Mouse (Mus musculus): ENCODE measurements around the gene Bdh1. TPM values are rescaled to one million over a fixed set of nuclear protein-coding genes. Genes with fewer than 3 reads are reported as not detected.
A peak's percentile ranks its signal among the peaks of the same experiment; 100 is the strongest.

The Bdh1 gene
- polyA plus RNA-seq, 1 experiment from 2014 or later: 132 TPM

DNA sequence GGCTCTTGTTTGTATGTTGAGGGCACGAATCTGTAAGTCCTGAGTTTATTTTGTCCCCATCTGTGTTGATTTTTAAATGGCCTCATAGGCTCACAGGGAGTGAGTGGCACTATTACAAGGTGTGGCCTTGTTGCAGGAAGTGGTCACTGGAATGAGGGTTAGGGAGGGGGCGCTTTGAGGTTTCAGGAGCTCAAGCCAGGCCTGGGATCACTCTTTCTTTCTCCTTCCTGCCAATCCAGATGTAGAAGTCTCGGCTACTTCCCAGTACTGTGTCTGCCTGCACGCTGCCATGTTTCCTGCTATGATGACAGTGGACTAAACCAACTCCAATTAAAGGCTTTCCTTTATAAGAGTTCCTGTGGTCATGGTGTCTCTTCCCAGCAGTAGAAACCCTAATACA is 76.3 kb downstream of the Bdh1 start:
- Histone ChIP-seq H3K9ac (replicated peaks) (no peak overlapping the region), H3K9me3 (no peaks in the 10 kb centered on the region), H3K27me3 (no peaks in the 10 kb centered on the region), H3K27ac (replicated peaks) (peak overlapping the region; percentile 98), H3K36me3 (no peaks in the 10 kb centered on the region), H3K4me3 (no peak overlapping the region), H3K4me2 (replicated peaks) (no peak overlapping the region), H3K4me1 (peaks cover 50% of the 10 kb centered on the region)
- 87% methylated on average over 4 of the region's 4 CpGs for WGBS
- ATAC-seq (replicated peaks): no peak

DNA sequence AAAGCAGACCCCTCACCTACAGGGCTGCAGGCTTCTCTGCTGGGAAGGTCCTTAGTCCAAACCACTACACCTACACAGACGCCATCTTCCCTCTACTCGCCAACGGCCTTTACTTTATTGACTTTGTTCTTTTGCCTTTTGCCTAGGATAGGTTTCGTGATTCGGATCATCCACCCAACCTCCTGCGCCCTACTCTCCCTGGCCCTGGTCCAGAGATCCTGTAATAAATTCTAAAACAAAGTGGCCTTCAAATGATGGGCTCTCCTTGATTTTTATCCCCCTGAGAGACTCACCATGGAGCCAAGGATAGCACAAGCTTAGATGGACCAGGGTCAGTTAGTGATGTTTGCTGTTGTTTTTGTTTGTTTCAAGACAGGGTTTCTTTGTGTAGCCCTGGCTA is 76.9 kb downstream of the Bdh1 start:
- no peaks in the 10 kb centered on the region for H3K27me3 ChIP-seq
- peak overlapping the region; percentile 98 for H3K27ac ChIP-seq (replicated peaks)
- no peaks in the 10 kb centered on the region for H3K36me3 ChIP-seq
- no peak overlapping the region for H3K9ac ChIP-seq (replicated peaks)
- 89% methylated on average over 6 of the region's 6 CpGs for WGBS
- ATAC-seq (replicated peaks): no peak
- no peak overlapping the region for H3K4me2 ChIP-seq (replicated peaks)
- no peak overlapping the region for H3K4me3 ChIP-seq
- peaks cover 46% of the 10 kb centered on the region for H3K4me1 ChIP-seq
- H3K9me3 ChIP-seq: no peaks in the 10 kb centered on the region

DNA sequence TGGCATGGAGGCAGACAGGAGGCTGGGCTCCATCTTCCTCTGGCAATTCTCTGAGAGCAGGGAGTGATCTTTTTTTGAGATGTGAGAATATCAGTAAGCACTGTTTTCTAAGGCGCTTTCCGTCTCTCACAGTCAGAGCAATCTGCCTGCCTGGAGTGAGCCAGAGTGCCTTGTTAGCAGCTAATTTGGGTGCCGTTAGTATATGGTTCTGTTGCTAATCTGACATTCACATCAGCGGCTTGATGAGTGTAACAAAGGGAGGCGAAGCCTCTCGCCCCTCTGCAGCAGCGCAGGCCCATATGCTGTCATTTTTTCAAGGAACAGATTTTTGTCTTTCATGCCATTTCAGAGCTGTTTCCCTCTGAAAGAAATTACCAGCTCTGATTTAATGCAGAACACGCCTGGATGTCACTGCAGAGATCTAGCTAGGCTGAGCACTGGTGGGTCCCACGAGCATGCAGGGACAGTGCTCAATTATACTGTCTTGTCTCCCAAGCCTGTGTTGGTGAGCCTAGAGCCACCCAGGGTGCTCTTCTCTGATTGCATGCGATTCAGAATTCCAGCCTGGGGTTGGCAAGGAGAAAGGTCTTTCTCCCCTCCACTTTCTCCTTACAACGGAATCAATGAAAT is 77.7 kb downstream of the Bdh1 start:
- H3K4me2 ChIP-seq (replicated peaks): no peak overlapping the region
- H3K9me3 ChIP-seq: no peaks in the 10 kb centered on the region
- H3K27me3 ChIP-seq: no peaks in the 10 kb centered on the region
- peak overlapping the region; percentile 98 for H3K27ac ChIP-seq (replicated peaks)
- H3K36me3 ChIP-seq: no peaks in the 10 kb centered on the region
- peaks cover 46% of the 10 kb centered on the region for H3K4me1 ChIP-seq
- no peak overlapping the region for H3K4me3 ChIP-seq
- peak; percentile 91 for ATAC-seq (replicated peaks)
- H3K9ac ChIP-seq (replicated peaks): peak overlapping the region; percentile 12; the same call in 1 of the 2 replicates
- 25% methylated on average over 11 of the region's 11 CpGs for WGBS

DNA sequence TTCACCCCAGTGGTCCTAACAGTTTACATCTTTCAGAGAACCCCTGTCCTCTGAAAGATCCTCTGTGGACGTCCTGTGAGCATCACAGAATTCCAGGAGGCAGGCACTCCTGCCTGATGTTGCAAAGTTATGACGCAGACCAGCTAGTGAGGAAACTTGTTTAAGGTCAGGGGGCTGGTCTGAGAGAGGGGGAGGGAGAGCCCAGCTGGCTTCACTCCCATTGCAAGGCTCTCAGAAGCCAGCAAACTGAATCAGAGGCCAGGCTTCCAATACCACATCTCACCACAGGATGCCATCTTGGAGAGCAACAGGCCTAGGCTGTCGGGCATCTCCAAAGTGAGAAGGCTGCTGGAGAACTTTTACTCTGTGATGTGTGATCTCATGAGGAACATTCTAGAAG is 78.5 kb downstream of the Bdh1 start:
- Histone ChIP-seq H3K4me2 (replicated peaks) (no peak overlapping the region), H3K36me3 (no peaks in the 10 kb centered on the region), H3K4me3 (no peak overlapping the region), H3K27ac (replicated peaks) (peak overlapping the region; percentile 98), H3K9ac (replicated peaks) (no peak overlapping the region), H3K9me3 (no peaks in the 10 kb centered on the region), H3K27me3 (no peaks in the 10 kb centered on the region), H3K4me1 (peaks cover 46% of the 10 kb centered on the region)
- WGBS: 74% methylated on average over 3 of the region's 3 CpGs
- no peak for ATAC-seq (replicated peaks)

DNA sequence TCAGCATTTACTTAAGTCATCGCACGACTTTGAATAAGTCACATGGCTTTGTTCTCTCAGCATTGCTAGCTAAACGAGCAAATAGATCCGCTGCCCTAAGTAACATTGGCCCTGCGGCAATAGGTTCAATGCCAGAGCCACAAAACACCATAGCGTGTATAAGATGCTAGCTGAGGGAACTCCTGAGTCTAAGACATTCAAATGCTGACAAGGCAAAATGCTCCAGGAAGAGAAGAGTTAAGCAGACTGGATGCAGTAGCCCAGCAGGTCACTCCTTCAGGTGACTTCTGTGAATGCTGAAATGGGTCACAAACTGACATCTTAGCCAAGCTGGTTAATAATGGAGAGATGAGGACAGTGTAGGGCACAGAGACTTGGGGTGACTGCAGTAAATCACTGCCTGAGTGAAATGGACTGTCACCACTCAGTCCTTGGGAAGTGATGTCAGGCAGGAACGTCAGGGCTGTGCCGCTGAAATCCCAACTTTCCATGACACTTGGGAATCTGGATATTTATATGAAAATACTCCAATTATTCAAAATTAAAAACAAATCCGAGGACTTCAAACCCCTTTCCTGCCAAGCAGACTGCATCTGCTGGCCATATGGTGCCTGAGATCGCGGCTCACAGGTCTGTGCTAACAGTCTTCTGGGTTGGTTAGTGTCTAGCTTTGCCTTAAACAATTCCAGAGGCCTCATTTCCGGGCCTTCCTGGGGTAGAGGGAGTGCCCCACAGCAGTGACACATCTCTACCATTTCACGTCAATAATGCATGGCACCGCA is 79.1 kb downstream of the Bdh1 start:
- Histone ChIP-seq H3K4me3 (no peak overlapping the region), H3K4me1 (peaks cover 46% of the 10 kb centered on the region), H3K9me3 (no peaks in the 10 kb centered on the region), H3K4me2 (replicated peaks) (no peak overlapping the region), H3K27ac (replicated peaks) (peak overlapping the region; percentile 98), H3K27me3 (no peaks in the 10 kb centered on the region), H3K9ac (replicated peaks) (no peak overlapping the region), H3K36me3 (no peaks in the 10 kb centered on the region)
- 50% methylated on average over 14 of the region's 14 CpGs for WGBS
- ATAC-seq (replicated peaks): peak; percentile 73

DNA sequence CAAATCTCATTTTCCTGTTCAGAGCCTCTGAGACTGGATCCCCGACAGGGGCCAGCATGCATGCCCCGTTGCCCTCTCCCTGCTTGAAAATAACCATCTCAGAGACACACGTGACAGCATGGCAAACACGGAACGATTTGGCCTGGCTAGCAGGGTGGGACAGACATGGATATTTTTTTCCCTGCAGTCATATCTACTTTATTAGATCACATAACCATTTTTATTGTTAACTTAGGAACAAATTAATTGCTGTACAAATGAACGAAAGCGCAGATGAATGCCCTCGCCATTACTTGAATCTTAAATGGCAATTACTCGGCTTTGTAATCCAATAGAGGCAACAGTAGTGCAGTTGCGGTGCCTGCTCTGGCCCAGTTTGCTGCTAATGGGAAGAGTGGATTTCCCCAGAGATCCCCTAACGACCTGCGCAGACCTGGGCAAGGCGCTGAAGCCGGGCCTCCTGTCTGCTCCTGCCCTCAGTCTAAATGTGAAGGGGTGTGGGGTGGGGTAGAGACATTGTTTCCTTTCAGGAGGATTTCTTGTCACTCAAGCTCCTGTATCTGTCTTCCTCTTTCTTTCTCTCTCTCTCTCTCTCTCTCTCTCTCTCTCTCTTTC is 79.8 kb downstream of the Bdh1 start:
- no peak overlapping the region for H3K9ac ChIP-seq (replicated peaks)

DNA sequence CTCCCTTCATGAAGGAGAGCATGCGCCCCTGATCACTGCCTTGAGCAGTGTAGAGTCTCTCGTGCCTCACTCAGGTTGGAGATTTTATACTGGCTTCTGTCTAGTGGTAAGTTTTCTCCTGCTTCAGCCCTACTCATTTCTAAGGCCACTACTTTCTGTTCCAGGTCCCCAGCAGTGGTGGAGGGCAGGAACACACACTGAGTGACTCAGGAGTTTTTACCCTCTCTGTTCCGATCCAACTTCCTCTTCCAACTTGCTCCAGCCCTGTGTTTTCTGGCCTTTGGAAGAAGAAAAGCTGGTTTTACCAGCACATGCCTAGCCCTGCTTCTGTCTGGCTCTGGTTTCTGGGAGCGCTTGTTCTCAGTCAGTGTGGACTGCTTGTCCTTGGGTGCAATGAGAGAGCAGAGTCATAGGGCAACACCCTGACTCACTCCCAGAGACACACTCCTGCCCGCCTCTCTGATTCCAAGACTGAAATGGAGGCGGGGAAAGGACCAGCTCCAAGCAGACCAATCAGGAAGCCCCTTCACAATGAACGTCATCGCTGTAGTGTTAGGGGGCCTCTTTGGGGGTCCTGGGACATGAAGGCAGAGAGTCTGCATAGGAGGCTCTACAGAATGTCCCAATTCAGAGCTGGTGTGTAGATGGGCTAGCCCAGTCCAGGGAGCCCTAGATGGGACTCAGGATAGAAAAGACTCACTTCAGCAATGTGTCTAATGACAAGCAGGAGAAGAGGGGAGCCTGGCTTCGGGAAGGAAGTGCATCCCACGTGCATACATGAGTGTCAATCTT is 84.8 kb downstream of the Bdh1 start:
- Histone ChIP-seq H3K27ac (replicated peaks) (no peak overlapping the region), H3K27me3 (no peaks in the 10 kb centered on the region), H3K4me1 (peaks cover 38% of the 10 kb centered on the region), H3K9ac (replicated peaks) (no peak overlapping the region), H3K4me2 (replicated peaks) (no peak overlapping the region), H3K4me3 (no peak overlapping the region), H3K36me3 (no peaks in the 10 kb centered on the region), H3K9me3 (no peaks in the 10 kb centered on the region)
- WGBS: 43% methylated on average over 10 of the region's 10 CpGs
- peak; percentile 6; the same call in 1 of the 2 replicates for ATAC-seq (replicated peaks)

More for the DNA sequence above, 79.8 kb downstream of the Bdh1 start:
- WGBS: 25% methylated on average over 14 of the region's 14 CpGs
- no peak overlapping the region for H3K4me3 ChIP-seq
- no peaks in the 10 kb centered on the region for H3K27me3 ChIP-seq
- peak overlapping the region; percentile 98 for H3K27ac ChIP-seq (replicated peaks)
- no peak for ATAC-seq (replicated peaks)
- no peaks in the 10 kb centered on the region for H3K36me3 ChIP-seq
- H3K9me3 ChIP-seq: no peaks in the 10 kb centered on the region
- peaks cover 46% of the 10 kb centered on the region for H3K4me1 ChIP-seq
- H3K4me2 ChIP-seq (replicated peaks): no peak overlapping the region

DNA sequence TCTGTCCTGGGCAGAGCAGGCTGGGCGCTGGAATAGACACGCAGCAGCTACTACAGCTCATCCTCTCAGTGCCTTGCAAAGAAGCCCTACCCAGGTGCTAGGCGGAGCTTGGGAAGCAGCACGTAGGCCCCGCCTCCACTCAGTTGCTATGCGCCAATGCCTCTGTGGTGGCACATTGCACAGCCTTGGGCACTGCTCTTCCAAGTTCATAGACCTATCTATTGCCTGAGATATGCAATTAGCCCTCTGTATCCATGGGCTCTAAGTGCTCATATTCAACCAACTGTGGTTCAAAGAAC is 85.3 kb downstream of the Bdh1 start:
- Histone ChIP-seq H3K9me3 (no peaks in the 10 kb centered on the region), H3K4me1 (peaks cover 32% of the 10 kb centered on the region), H3K36me3 (no peaks in the 10 kb centered on the region), H3K4me2 (replicated peaks) (no peak overlapping the region), H3K9ac (replicated peaks) (no peak overlapping the region), H3K27ac (replicated peaks) (no peak overlapping the region), H3K27me3 (no peaks in the 10 kb centered on the region), H3K4me3 (no peak overlapping the region)
- peak; percentile 23 for ATAC-seq (replicated peaks)
- WGBS: 41% methylated on average over 6 of the region's 6 CpGs

DNA sequence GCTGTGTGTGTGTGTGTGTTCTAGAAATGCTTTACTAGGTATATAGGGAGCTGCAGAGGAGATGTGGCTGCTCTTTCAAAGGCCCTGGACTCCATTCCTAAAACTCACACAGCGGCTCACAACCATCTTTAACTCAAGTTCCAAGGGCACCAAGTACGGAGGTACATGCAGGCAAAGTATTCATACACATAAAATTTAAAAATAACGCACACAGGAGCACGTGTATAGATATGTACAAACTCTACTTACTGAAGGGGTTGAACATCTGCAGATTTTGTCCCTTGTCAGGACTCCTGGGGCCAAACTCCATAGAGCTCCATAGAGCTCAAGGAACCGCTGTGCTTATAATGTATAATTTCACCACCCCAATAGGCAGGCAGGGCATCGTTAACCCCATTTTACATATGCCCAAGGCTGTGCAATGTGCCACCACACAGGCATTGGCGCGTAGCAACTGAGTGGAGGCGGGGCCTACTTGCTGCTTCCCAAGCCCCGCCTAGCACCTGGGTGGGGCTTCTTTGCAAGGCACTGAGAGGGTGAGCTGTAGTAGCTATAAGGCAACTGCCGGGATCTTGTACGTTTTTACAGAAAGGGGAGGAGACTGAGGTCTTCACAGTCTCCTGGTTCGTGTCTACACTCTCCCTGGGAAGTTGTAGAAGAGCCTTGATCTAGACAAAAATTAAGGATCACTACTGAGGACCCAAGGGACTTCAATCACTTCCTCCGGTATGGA is 85.9 kb downstream of the Bdh1 start:
- ATAC-seq (replicated peaks): no peak
- H3K9ac ChIP-seq (replicated peaks): no peak overlapping the region

More for the DNA sequence above, 85.9 kb downstream of the Bdh1 start:
- Histone ChIP-seq H3K4me3 (no peak overlapping the region), H3K27me3 (no peaks in the 10 kb centered on the region), H3K9me3 (no peaks in the 10 kb centered on the region), H3K4me2 (replicated peaks) (no peak overlapping the region), H3K36me3 (no peaks in the 10 kb centered on the region), H3K4me1 (peaks cover 28% of the 10 kb centered on the region), H3K27ac (replicated peaks) (no peak overlapping the region)
- 34% methylated on average over 14 of the region's 14 CpGs for WGBS
